Mouse (Mus musculus) bone marrow, adult 2 months (tissue): ENCODE measurements around the gene Atp10a.

Experiments
- CTCF ChIP-seq: fragments of 200-500 bp; IDR thresholded peaks from 2 replicates; pipeline ENCODE4 v1.5.1; 2011; ENCODE audit warnings: low read length, control low read depth; ENCODE audit not compliant: control insufficient read depth, insufficient read depth
- POLR2A ChIP-seq: fragments of 200-500 bp; IDR thresholded peaks from 2 replicates; pipeline ENCODE4 v1.6.1; 2011; ENCODE audit warnings: low read depth, mild to moderate bottlenecking, control low read depth, low read length, borderline replicate concordance; ENCODE audit not compliant: control insufficient read depth

GRCm38 (mm10) chr7:58743362-58744320, 87.7 kb downstream of the Atp10a start:
- TF ChIP-seq CTCF, result no peak
- TF ChIP-seq POLR2A, result no peak
